Mouse (Mus musculus): ENCODE data around the gene Tprn.

DNA sequence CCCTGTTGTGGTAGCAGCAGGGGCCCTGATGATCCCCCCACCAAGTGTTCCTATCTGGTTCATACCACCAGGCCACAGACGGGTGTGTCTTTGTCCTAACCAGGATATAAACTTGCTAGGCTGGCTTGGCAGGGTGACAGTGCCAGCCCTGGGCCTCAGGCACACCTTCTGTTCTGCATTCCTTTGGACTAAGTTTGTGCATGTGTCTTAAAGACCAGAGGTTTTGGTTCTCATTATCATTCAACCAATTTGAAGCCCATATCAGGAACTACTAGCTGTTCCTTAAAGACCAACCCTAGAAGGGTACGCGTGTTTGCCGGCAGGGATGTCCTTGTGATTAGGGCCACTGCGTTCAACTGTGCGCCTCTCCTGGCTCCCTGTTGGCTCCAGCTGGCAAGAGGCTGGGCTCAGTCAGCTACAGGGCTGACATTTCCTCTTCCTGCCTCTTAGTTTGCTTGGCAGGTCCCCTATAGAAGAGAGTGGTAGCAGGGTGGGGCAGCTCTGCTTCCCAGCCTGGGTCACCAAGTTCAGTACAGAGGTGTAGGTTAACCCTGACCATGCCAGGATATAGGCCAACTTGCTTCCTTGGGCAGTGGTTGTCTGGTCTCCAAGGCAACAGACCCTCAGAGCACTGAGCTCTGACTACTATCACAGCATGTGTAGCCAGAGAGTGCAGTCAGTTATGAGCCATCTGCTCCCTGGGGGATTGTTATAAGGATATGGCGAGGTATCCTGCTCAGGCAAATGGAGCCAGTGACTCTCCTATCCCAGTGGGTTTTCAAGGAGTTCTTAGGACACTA, 24.6 kb downstream of the Tprn start:
- TF ChIP-seq GATA1 (IDR thresholded peaks at IDR 0.05; ENCODE audit: borderline replicate concordance, low read length) (no peak), FLI1 (IDR thresholded peaks at IDR 0.05; ENCODE audit: low read length) (no peak)

All from megakaryocyte, embryonic 14.5 days (primary cell).